Mouse (Mus musculus) cortical plate, adult 2 months (tissue): ENCODE results near the gene Ttpal.

Source experiments
- CTCF ChIP-seq: fragments of 200-500 bp; IDR thresholded peaks from 2 replicates; pipeline ENCODE4 v1.5.1; 2011; ENCODE audit warnings: mild to moderate bottlenecking, control low read depth, low read length; ENCODE audit not compliant: insufficient read depth; ENCODE audit errors: extremely low read depth
- POLR2A ChIP-seq: fragments of 200-500 bp; IDR thresholded peaks from 2 replicates; pipeline ENCODE4 v1.6.1; 2011; ENCODE audit warnings: mild to moderate bottlenecking, low read length, control low read depth; ENCODE audit not compliant: insufficient read depth; ENCODE audit errors: extremely low read depth

GRCm38 (mm10) chr2:163615906-163616651, 14.0 kb downstream of the Ttpal start:
- TF ChIP-seq POLR2A (no peak), CTCF (no peak)
